Comparison of ENCODE assay signal across 9 mouse cellular contexts in genomic region chr14:54333452-54334189, GRCm38 (mm10). TPM values are rescaled to one million over a fixed set of nuclear protein-coding genes. Genes with fewer than 3 reads are reported as not detected.
A peak's percentile ranks its signal among the peaks of the same experiment; 100 is the strongest.
DNase-seq lines count a peak whose midpoint lies in the region; ATAC-seq lines count a peak whose summit lies in the region.
"Had no signal": no experiment of that assay in that cellular context is flagged by ENCODE, and none has a peak within 500 bp of the region (broad histone marks: within the 10 kb centered on the region; RNA-seq: fewer than 3 reads in every experiment).

No protein-coding gene starts in this region.

- peak; percentile 80 for ATAC-seq in common myeloid progenitor, adult 5-6 weeks (replicated peaks; ENCODE audit: low read depth, poor library complexity, severe bottlenecking)
- ATAC-seq: Patski had no signal

- intact Hi-C loops in heart, postnatal 14 days (cut with DNase I) = no loop called here
- intact Hi-C loops in left cerebral cortex, postnatal 10 days (cut with DNase I) = no loop called here

- peak; percentile 90 for DNase-seq in ovary, adult 18-20 months (ENCODE audit: low spot score)
- DNase-seq in ovary, postnatal 10 days (ENCODE audit: low spot score) = no peak
- peak; percentile 18 to 57 for DNase-seq in heart, postnatal 14 days
- peak; percentile 86 for DNase-seq in testis, postnatal 14 days (ENCODE audit: low spot score)
- no peak for DNase-seq in cerebellum, adult 11-12 months
- DNase-seq in left cerebral cortex, postnatal 10 days (ENCODE audit: extremely low spot score in 1 of 2, low spot score in 2 of 2) = no peak
- DNase-seq: lung, adult 2 months had no signal

RNA-seq across cellular contexts. Expression of gene Oxa1l, which starts 27.0 kb away (rescaled TPM):
- total RNA-seq in common myeloid progenitor, adult 5-6 weeks (2017) = 27.5 and 38.7 TPM in 2 replicates
- total RNA-seq in heart, postnatal 14 days (2021) = 100 to 1,000 TPM; 116 to 125 TPM
- total RNA-seq in left cerebral cortex, postnatal 10 days (2021) = 10 to 100 TPM; 61.6 to 66.4 TPM

RNA-seq across cellular contexts. Expression of gene Olfr49, which starts 48.9 kb away (rescaled TPM):
- total RNA-seq in common myeloid progenitor, adult 5-6 weeks (2017) = not detected in 2 replicates
- total RNA-seq in heart, postnatal 14 days (2021) = not detected
- total RNA-seq in left cerebral cortex, postnatal 10 days (2021) = not detected

Comparison
In these comparisons a context has a peak if more than half of its experiments do, and no peak if none do; other contexts are left out.
1. DNase-seq: peak in ovary, adult 18-20 months (single experiment), heart, postnatal 14 days (2 of 2) and testis, postnatal 14 days (single experiment); none in ovary, postnatal 10 days (single experiment), cerebellum, adult 11-12 months (single experiment) and left cerebral cortex, postnatal 10 days (0 of 2).